Mouse (Mus musculus) embryonic facial prominence, embryonic 11.5 days (tissue): ENCODE data around the gene Tnpo2. TPM values are rescaled to one million over a fixed set of nuclear protein-coding genes. Genes with fewer than 3 reads are reported as not detected.

Experiments
- ATAC-seq: fragments of 200-750 bp; cut with Nextera tagmentation; replicated peaks from 2 replicates; pipeline ENCODE4 v1.8.0; 2017; ENCODE audit warnings: low read depth; ENCODE audit not compliant: insufficient number of reproducible peaks, low FRiP score, low TSS enrichment
- DNase-seq: peaks from one replicate; pipeline ENCODE4 v3.0.0-alpha.2; 2015; ENCODE audit warnings: low spot score
- H3K27ac ChIP-seq: fragments of 300-500 bp; sonication (generic); replicated peaks from 2 replicates; pipeline ENCODE4 v1.5.1; 2014; ENCODE audit warnings: mild to moderate bottlenecking, low read depth, low read length, control low read depth
- H3K27me3 ChIP-seq: fragments of 300-500 bp; sonication (generic); 2 replicates; pipeline ENCODE4 v1.6.1; 2014; ENCODE audit warnings: mild to moderate bottlenecking, low read length, moderate library complexity, mixed read lengths; ENCODE audit not compliant: control insufficient read depth, insufficient read depth
- H3K36me3 ChIP-seq: fragments of 300-500 bp; sonication (generic); replicated peaks from 2 replicates; pipeline ENCODE4 v1.6.1; 2014; ENCODE audit warnings: low read depth, mild to moderate bottlenecking, low read length, moderate library complexity, mixed read lengths; ENCODE audit not compliant: control insufficient read depth, insufficient read depth
- H3K4me1 ChIP-seq: fragments of 300-500 bp; sonication (generic); 2 replicates; pipeline ENCODE4 v1.6.1; 2014; ENCODE audit warnings: low read length, mixed read lengths; ENCODE audit not compliant: control insufficient read depth, insufficient read depth
- H3K4me2 ChIP-seq: fragments of 300-500 bp; sonication (generic); 2 replicates; pipeline ENCODE4 v1.6.1; 2014; ENCODE audit warnings: low read depth, mild to moderate bottlenecking, control low read depth, low read length, moderate library complexity
- H3K4me3 ChIP-seq: fragments of 300-500 bp; sonication (generic); 2 replicates; pipeline ENCODE4 v1.5.1; 2014; ENCODE audit warnings: low read depth, low read length, control low read depth
- H3K9ac ChIP-seq: fragments of 300-500 bp; sonication (generic); replicated peaks from 2 replicates; pipeline ENCODE4 v1.6.1; 2014; ENCODE audit warnings: mild to moderate bottlenecking, control low read depth, low read length
- H3K9me3 ChIP-seq: fragments of 300-500 bp; sonication (generic); replicated peaks from 2 replicates; pipeline ENCODE4 v1.6.1; 2016; ENCODE audit warnings: mild to moderate bottlenecking, low read length, inconsistent platforms, mixed read lengths; ENCODE audit not compliant: control insufficient read depth
- WGBS: fragments of 180-500 bp; shearing (Covaris S2); extraction: QIAGEN DNeasy Blood & Tissue Kit; methylation state at CpG from one replicate; pipeline ENCODE4 v1.1.7; 2014; 5-methylcytosine and 5-hydroxymethylcytosine counted together
- polyA plus RNA-seq: library from polyadenylated mRNA; unstranded; fragments of >200 nt; fragmentation: Nextera tagmentation; extraction: Ambion mirVana; gene quantifications from 2 replicates; pipeline ENCODE4 v1.2.1, GENCODE M21; 2014

Gene Tnpo2
- polyA plus RNA-seq, 1 experiment from 2014 or later = 17.0 TPM

DNA sequence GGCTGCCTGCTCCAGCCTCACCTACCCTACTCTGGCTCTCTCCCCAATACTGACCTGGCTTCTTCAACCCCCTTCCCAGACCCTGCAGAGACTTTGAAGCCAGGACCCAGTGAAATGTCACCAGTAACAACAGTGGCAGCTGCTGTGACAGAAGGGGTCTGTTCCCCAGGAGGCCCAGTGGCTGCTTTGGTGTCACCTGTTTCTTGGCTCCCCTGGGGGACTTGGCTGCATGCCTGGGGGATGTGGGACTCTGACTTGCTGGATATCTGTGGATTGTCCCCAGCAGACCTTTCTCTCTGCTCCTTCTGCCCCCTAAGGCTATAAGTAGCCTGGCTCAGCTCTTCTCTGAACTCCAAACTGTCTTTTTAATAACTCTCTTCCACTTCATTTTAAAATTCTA lies 31.3 kb downstream of the Tnpo2 start, which contains the start of gene Gm5741:
Gene Gm5741 (minus strand): TSS at position 1 of the 400 bp plus-strand sequence.
- no peak for ATAC-seq
- H3K4me3 ChIP-seq = no peak within 1 kb of the TSS
- H3K4me1 ChIP-seq = no peaks in the 10 kb centered on the region
- H3K36me3 ChIP-seq = no peaks in the 10 kb centered on the region
- H3K27me3 ChIP-seq = no peaks in the 10 kb centered on the region
- no peak for DNase-seq
- H3K9ac ChIP-seq = no peak within 1 kb of the TSS
- H3K9me3 ChIP-seq = no peaks in the 10 kb centered on the region
- H3K27ac ChIP-seq = no peak within 1 kb of the TSS
- no peak within 1 kb of the TSS; the same call in 1 of the 2 replicates for H3K4me2 ChIP-seq

DNA sequence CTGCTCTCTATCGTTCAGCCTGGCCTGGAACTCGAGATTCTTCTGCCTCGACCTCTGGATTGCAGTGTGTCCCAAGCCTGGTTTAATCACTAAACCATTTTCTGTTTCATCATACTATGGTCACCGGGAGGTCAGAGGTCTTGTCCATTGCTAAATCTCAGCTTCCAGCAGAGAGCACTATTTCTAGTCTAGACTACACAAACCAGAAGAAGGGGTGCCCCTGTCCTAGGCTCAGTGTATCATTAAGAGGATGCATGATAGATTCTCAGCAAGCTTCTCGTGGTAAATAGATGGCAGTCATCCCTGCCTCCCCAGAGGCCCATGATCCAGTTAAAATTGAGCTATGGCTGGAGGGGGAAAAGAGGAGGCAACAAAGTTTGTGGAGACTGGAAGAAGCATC lies 34.3 kb downstream of the Tnpo2 start:
- Histone ChIP-seq H3K9me3 (no peaks in the 10 kb centered on the region), H3K4me1 (no peaks in the 10 kb centered on the region), H3K36me3 (no peaks in the 10 kb centered on the region; the same call in 1 of the 2 replicates), H3K4me2 (peak overlapping the region; percentile 68), H3K27ac (peak overlapping the region; percentile 93; the same call in 1 of the 2 replicates), H3K9ac (peak overlapping the region; percentile 23; the same call in 1 of the 2 replicates), H3K4me3 (peak overlapping the region; percentile 88; the same call in 1 of the 2 replicates), H3K27me3 (no peaks in the 10 kb centered on the region)
- 84% methylated on average over 5 of the region's 5 CpGs for WGBS
- DNase-seq (no peak), ATAC-seq (no peak)

DNA sequence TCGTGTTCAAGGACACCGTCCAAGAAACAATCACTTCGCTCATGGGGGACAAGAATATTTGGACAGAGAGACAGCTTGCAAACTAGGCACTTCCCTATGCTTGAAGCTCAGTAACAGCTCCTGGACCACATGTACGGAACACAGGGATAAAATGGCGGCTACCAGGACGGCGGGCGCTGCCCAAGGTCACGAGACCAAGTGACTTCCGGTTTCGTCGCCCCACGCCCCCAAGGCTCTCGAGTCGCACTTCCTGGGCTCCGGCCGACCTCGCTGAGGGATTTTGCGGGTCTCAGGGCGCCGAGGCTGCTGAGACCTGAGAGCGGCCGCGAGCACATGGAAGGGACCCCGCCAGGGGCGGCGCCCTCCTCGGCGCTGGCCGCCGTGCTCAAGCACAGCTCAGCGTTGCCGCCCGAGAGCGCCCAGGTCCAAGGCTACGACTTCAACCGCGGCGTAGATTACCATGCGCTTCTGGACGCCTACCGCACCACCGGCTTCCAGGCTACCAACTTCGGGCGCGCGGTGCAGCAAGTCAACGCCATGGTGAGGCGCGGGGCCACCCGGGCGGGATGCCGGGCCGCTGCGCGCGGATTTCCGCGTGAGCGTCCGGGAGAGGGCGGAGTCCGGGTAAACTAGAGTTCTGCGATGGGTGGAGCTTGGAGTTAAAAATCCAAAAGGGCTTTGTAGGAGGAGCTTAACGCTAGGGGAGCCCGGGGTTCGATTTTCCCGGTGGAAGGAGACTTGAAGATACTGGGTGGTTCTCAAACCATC lies 35.0 kb downstream of the Tnpo2 start, which contains the start of gene Dhps:
Gene Dhps (plus strand): TSS at position 244 of the 768 bp plus-strand sequence.
- WGBS = under 1% methylated on average over 68 of the region's 68 CpGs
- Histone ChIP-seq H3K27me3 (no peaks in the 10 kb centered on the region), H3K4me2 (peak within 1 kb of the TSS; percentile 68), H3K27ac (peak within 1 kb of the TSS; percentile 93), H3K4me1 (no peaks in the 10 kb centered on the region), H3K9ac (peak within 1 kb of the TSS; percentile 89), H3K9me3 (no peaks in the 10 kb centered on the region), H3K36me3 (no peaks in the 10 kb centered on the region; the same call in 1 of the 2 replicates), H3K4me3 (peak within 1 kb of the TSS; percentile 88)
- DNase-seq (peak; percentile 96), ATAC-seq (peak; percentile 68)

DNA sequence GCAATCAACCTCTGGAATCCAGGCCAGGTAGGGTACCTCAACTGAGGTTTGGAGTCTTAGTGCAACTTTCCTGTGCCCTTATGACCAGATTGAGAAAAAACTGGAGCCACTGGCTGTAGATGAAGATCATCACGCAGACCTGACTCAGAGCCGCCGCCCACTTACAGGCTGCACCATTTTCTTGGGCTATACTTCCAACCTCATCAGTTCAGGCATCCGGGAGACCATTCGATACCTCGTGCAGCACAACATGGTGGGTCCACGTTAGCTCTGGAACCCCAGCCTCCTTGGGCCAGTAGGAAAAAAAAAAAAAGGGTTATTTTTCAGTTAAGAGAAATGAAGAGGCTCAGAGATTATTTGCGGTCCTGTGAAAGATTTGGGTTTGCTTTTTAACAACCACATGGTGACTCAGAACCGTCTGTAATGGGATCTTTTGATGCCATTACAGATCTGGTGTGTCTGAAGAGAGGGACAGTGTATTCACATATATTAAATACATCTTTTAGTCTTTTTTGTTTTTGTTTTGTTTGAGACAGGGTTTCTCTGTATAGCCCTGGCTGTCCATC lies 35.7 kb downstream of the Tnpo2 start:
- Histone ChIP-seq H3K4me3 (peak overlapping the region; percentile 88), H3K27ac (no peak overlapping the region), H3K4me1 (no peaks in the 10 kb centered on the region), H3K27me3 (no peaks in the 10 kb centered on the region), H3K9ac (peak overlapping the region; percentile 89), H3K36me3 (no peaks in the 10 kb centered on the region; the same call in 1 of the 2 replicates), H3K9me3 (no peaks in the 10 kb centered on the region), H3K4me2 (peak overlapping the region; percentile 68)
- DNase-seq (no peak), ATAC-seq (no peak)
- WGBS = 37% methylated on average over 9 of the region's 9 CpGs

DNA sequence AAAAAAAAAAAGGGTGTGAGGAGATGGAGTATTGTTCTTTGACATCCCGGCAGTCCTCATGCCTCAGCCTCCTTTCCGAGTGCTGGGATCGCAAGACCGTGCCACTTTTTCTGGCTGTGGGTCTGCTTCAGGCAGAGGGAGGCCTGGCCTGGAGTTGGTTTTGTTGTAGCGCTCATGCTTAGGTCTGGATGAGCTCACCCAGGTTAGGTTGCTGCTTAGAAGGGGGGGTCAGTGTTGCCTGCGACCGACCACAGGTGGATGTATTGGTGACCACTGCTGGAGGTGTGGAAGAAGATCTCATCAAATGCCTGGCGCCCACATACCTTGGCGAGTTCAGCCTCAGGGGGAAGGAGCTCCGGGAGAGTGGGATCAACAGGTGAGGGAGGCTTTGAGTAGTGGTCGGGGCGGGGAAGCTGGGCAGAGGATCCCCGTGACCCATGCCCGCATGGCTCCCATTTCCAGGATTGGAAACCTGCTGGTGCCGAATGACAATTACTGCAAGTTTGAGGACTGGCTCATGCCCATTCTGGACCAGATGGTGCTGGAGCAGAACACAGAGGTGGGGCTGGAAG lies 36.4 kb downstream of the Tnpo2 start:
- H3K4me2 ChIP-seq = no peak overlapping the region
- H3K36me3 ChIP-seq = no peaks in the 10 kb centered on the region; the same call in 1 of the 2 replicates
- no peak overlapping the region for H3K4me3 ChIP-seq
- H3K9me3 ChIP-seq = no peaks in the 10 kb centered on the region
- H3K27me3 ChIP-seq = no peaks in the 10 kb centered on the region
- WGBS = 93% methylated on average over 15 of the region's 15 CpGs
- ATAC-seq (no peak), DNase-seq (no peak)
- H3K27ac ChIP-seq = no peak overlapping the region
- H3K9ac ChIP-seq = no peak overlapping the region
- H3K4me1 ChIP-seq = no peaks in the 10 kb centered on the region

DNA sequence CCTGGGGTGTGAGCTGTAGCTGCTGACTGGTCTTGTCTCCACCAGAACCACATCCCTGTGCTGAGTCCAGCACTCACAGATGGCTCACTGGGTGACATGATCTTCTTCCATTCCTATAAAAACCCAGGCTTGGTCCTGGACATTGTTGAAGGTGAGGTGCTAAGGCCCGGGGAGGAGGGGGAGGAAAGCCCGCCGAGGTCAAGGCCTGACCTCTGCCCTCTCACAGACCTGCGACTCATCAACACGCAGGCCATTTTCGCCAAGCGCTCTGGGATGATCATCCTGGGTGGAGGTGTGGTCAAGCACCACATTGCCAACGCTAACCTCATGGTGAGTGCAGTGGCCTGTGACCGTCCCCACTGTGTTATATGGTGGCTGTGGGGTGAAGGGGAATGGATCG lies 37.5 kb downstream of the Tnpo2 start:
- no peaks in the 10 kb centered on the region; the same call in 1 of the 2 replicates for H3K36me3 ChIP-seq
- DNase-seq = no peak

DNA sequence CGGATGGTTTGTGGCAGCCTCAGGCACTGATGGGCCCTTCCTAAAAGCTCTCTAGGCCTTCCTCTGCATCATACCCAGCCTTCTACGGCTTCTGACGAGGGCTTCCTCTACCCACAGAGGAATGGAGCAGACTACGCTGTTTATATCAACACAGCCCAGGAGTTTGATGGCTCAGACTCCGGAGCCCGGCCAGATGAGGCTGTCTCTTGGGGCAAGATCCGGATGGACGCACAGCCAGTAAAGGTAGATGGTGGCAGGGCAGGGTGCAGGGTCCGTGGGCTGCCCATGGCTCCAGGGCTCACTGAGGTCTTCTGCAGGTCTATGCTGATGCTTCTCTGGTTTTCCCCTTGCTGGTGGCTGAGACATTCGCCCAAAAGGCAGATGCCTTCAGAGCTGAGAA lies 37.9 kb downstream of the Tnpo2 start:
- H3K36me3 ChIP-seq = no peaks in the 10 kb centered on the region; the same call in 1 of the 2 replicates

More for the DNA sequence above, 37.5 kb downstream of the Tnpo2 start:
- 81% methylated on average over 10 of the region's 10 CpGs for WGBS
- no peak for ATAC-seq
- H3K27me3 ChIP-seq = no peaks in the 10 kb centered on the region
- H3K4me2 ChIP-seq = no peak overlapping the region
- no peak overlapping the region for H3K9ac ChIP-seq
- H3K4me3 ChIP-seq = no peak overlapping the region
- no peaks in the 10 kb centered on the region for H3K9me3 ChIP-seq
- H3K27ac ChIP-seq = no peak overlapping the region
- no peaks in the 10 kb centered on the region for H3K4me1 ChIP-seq

More for the DNA sequence above, 37.9 kb downstream of the Tnpo2 start:
- H3K27me3 ChIP-seq = no peaks in the 10 kb centered on the region
- no peak overlapping the region for H3K4me3 ChIP-seq
- H3K9me3 ChIP-seq = no peaks in the 10 kb centered on the region
- no peak for DNase-seq
- H3K9ac ChIP-seq = no peak overlapping the region
- H3K4me2 ChIP-seq = no peak overlapping the region
- no peak overlapping the region for H3K27ac ChIP-seq
- ATAC-seq = no peak
- no peaks in the 10 kb centered on the region for H3K4me1 ChIP-seq
- WGBS = 88% methylated on average over 10 of the region's 10 CpGs
